Mouse (Mus musculus): ENCODE data around the gene Tex37. TPM values are rescaled to one million over a fixed set of nuclear protein-coding genes. Genes with fewer than 3 reads are reported as not detected.

Tex37 gene
- polyA plus RNA-seq, 1 experiment from 2014 or later: not detected

Other genes with a start within 250 kb of the Tex37 start
- 1.1 and 1.4 TPM in 2 replicates for gene Rpia, start 126.7 kb downstream of the Tex37 start, polyA plus RNA-seq (2015; fragmentation: Nextera tagmentation; extraction: Ambion mirVana)
- gene Eif2ak3, start 74.4 kb downstream of the Tex37 start, polyA plus RNA-seq (2015; fragmentation: Nextera tagmentation; extraction: Ambion mirVana): 5.2 and 7.5 TPM in 2 replicates
- gene Foxi3, start 37.6 kb upstream of the Tex37 start, polyA plus RNA-seq (2015; fragmentation: Nextera tagmentation; extraction: Ambion mirVana): not detected in 2 replicates
- gene Thnsl2, start 225.5 kb upstream of the Tex37 start, polyA plus RNA-seq (2015; fragmentation: Nextera tagmentation; extraction: Ambion mirVana): 4.2 and 6.9 TPM in 2 replicates